Mouse (Mus musculus): ENCODE measurements around the gene BC030867. TPM values are rescaled to one million over a fixed set of nuclear protein-coding genes. Genes with fewer than 3 reads are reported as not detected.

BC030867 gene
- total RNA-seq, 4 experiments from 2014 or later, result 0.41 to 0.83 (median 0.56) TPM

DNA sequence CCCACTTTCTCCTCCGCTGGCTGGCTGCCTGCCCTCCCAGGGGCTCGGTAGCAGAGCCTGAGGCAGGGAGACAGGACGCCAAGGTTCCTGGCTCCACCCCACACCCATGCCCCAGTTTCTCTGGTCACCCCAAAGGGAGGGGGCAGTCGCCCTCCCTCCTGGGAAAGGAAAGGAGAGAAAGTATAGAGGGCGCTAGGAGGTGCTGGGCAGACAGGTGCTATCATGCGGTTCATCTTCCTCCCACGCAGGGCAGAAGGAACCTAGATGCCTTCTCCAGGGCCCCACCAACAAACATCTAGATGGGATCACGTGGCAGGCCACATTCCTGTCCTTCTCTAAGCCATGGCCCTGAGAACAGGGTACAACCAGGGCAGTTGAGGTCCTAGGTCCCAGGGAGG, 26.7 kb upstream of the BC030867 start:
- DNase-seq, result no peak

GRCm38 (mm10) chr11:102223166-102223565, 25.5 kb upstream of the BC030867 start:
- no peak for DNase-seq

- peak; percentile 67 for DNase-seq
Measured at GRCm38 (mm10) chr11:102224686-102225085, 24.0 kb upstream of the BC030867 start.

GRCm38 (mm10) chr11:102225221-102225620, 23.5 kb upstream of the BC030867 start:
- DNase-seq, result no peak

DNA sequence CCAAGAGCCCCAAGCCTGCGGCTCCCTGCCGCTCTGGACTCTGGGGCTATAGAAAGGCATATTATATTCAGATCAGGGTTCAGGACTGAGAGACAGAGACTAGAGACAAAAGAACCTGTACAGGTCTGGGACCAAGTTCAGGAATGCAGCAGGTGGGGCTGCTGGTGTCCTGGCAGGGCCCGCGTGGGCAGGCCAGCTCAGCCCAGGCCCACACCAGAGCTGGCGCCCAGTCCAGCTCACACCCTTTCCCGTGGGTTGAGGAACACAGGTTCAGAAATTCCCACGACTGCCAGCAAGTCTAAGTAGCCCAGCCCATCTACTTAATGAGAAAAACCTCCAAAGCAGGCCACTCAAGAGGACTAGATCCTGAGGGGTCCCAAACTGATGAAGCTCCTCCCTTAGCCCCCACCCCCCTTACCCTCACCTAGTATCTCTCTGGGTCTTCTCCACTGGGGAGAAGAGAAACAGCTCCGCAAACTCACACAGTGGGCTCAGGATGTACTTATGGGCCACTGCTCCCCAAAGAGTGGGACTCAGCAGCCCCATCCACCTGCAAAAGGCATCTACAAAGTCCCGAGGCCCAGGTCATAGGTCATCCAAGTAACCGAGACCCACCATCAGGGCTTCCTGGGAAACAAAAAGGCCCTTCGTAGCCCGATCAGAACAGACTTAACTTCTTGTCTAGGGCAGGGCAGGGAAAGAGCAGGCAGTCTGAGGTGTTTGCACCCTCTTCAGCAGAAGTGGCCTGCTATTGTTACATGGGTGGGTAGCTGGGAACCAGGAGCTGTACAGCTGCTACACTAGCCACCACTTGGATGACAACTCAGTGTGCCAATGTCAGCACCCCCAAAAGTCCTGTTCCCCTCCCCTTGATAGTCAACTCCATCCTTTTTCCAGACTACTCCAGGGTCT, 22.4 kb upstream of the BC030867 start:
- no peak for DNase-seq

- DNase-seq, result no peak
Measured at GRCm38 (mm10) chr11:102227270-102228190, 21.2 kb upstream of the BC030867 start.

DNA sequence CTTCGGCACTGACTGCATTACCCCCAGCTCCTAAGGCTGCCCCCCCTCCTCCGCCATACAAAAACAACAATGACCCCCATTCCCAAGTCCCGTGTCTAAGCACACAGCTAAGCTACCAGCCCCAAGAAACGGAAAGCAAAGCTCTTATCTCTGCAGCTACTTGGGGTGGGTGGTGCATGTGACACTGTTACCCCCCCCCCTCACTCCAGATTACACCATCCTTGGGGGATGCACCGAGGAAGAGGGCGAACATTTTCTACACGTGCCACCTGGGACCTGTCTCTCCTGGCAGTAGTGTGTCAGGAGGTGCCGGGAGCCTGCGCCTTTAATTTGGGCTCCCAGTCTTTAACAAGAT, 20.5 kb upstream of the BC030867 start:
- no peak for DNase-seq

DNA sequence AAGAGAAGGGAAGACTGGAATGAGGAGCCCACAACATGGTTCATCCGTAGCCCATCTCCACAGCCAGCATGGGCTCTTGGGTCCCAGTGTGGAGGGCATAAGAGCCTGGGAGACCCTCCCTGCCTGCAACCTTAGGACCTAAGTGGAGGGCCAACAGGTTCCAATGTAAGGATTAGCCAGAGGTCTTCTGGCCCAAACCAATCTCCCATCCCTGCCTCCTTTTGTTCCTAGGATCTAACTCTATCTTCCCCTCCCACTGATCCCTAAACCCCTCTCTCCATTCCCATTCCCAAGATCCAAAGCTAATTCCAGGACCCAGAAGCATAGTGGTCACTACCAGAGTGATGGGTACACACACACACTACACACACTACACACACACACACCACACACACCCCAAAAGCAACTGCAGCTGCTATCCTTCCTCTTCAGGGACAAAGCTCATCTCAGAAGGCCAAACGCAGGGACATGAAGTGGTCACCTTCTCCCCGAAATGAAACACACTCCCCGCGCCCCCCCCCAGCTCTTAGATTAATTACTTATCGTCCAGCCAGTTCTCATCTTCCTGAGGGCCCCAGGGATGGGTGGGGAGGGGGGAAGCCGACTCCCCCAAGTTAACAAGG, 19.9 kb upstream of the BC030867 start:
- DNase-seq, result no peak

DNA sequence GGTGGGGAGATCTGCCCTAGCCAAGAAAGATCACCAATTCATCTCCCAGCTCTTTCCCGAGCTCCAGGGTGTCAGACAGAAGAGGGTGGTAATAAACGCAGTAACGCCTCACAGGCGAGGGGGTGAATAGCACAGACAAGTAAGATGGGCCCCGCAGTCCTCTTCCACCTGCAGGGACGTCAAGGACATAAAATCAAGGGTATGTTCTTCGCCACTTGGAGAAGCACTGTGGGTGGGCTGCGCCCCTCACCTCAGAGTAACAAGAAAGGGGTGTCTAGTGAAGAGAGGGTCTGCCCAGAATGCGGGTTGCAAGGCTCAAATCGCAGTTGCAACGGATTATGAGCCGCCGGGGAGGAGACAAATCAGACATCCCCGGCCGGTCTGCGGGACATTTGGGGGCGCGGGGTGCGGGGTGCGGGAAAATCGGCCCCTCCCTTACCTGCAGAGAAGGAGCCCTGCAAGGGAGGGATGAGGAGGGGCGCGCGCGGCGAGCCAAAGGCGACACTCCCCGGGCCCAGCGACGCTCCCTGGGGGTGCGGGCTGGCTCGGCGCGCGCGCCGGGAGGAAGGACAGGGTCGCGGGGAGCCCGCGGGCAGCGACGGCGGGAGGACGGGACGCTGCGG, 19.2 kb upstream of the BC030867 start:
- DNase-seq, result no peak

- peak; percentile 98 for DNase-seq
Measured at GRCm38 (mm10) chr11:102230006-102230741, 18.5 kb upstream of the BC030867 start, which contains the start of gene Hdac5. Gene Hdac5 (minus strand): TSS chr11:102230166.

GRCm38 (mm10) chr11:102236022-102236421, 12.7 kb upstream of the BC030867 start:
- no peak for DNase-seq

DNA sequence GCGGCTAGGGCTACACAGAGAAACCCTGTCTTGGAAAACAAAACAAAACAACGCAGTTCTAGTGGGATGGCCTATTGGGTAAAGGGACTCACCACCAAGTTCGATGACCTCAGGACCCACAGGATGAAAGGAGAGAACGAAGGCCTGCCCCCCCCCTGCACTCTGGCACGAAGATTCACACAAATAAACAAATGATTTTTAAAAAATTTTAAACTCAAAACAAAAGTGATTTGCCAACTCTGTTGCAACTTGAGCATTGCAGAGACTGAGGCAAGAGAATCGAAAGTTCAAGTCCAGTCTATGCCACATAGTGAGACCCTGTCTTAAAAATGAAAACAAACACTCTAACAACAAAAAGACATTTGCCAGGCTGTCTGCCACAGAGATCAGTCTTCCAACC, 8.0 kb upstream of the BC030867 start:
- no peak for DNase-seq

DNA sequence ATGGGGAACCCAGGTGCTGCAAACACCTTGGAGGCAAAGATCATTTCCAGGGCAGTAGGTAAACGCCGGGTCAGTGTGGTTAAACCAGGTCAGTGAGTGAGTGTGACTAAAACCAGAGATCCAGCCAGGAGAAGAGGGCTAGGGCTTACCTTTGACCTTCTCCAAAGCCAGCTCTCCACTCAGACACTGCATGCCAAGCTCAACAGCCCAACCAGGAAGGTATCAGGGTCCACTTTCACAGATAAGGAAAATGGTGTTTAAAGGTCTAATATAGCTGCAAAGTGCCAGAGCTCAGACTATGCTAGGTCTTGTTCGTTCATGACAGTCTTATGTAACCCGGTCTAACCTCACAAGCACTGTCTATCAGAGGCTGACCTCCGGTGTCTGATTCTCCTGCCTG, 7.4 kb upstream of the BC030867 start:
- no peak for DNase-seq

DNA sequence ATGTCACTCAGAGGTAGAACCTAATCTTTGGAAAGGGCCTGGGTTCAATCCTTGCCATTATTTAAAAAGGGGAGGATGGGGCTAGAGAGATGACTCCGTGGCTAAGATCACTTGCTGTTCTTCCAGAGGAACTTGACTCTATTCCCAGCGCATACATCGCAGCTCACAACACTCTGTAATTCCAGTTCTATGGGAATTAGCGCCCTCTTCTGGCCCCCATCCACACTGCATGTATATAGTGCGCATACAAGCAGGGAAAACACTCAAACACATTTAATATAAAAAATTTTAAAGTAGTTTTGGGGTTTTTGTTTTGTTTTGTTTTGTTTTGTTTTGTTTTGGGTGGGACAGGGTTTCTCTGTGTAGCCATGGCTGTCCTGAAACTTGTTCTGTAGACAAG, 6.8 kb upstream of the BC030867 start:
- no peak for DNase-seq

- peak; percentile 83 for DNase-seq
Measured at GRCm38 (mm10) chr11:102244926-102245449, 3.7 kb upstream of the BC030867 start.

DNA sequence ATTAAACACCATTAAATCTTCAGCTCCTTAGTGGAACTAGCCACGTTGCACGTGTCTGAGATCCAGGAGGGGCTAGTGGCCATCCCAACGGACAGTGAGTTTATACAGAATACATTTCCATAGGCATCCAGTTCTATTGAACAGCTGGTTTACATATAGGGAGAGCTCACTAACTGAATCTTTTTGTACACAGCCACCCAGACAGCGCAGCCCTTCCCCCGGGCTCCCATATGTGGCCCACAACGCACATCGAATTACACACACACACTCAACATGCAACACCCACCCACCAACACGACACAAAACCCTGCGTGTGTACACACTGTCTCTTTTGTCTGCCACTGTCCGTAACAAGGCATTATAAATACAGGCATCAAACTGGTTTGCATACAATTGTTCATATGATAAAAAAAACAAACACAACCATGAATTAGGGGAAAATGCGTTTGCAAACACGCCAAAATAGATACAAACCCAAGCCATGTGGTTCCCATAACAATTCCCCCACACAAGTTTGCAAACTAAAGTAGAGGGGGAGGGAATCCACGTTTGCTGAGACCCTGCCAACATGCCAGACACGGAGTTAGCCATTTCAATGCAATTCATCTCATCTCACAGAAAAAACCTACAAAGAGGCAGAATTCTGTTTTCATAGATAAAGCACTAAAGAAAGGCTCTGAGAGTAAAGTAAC, 3.0 kb upstream of the BC030867 start:
- no peak for DNase-seq

GRCm38 (mm10) chr11:102246273-102246635, 2.4 kb upstream of the BC030867 start:
- no peak for DNase-seq

- DNase-seq, result no peak
Measured at GRCm38 (mm10) chr11:102246871-102247270, 1.8 kb upstream of the BC030867 start.

DNA sequence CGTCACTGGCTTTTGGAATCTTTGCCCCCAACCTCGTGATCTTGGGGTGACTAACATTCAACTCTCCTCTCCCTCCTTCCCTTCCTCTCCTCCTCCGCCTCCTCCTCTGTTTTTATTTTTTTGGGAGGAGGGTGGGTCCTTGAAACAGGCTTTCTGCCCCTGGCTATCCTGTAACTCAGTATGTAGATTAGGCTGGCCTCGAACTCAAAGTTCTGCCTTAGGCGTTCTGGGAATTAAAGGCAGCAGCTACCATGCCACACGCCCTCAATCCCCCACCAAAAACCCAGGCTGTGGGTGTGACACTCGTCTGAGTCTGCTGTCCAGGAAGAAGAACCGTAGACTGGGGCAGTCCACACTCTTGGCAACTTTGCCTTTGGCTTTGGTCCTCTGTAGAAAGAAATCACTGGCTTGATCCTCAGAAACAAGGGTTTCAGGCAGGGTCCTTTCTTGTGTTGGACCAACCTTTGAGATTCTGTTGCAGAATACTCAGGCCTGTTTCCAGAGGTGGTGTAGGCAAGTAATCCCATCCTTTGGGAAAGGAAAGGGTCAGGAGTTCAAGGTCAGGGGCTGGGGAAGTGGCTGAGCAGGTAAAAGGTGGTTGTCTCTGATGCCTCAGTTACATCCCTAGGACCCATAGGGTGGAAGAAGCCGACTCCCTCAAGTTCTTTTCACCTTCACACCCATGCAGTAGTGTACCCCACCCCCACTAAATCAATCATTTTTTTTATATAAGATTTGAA, 839 bp downstream of the BC030867 start:
- DNase-seq, result no peak

- no peak for DNase-seq
Measured at GRCm38 (mm10) chr11:102257514-102257913, 8.8 kb downstream of the BC030867 start.

Measured in adrenal gland, adult 8-10 months (tissue).